Mouse (Mus musculus): Measurements from ENCODE around the gene Morc3. TPM values are rescaled to one million over a fixed set of nuclear protein-coding genes. Genes with fewer than 3 reads are reported as not detected.
A peak's percentile ranks its signal among the peaks of the same experiment; 100 is the strongest.

The Morc3 gene
- polyA plus RNA-seq, 1 experiment from 2014 or later: 36.0 TPM

DNA sequence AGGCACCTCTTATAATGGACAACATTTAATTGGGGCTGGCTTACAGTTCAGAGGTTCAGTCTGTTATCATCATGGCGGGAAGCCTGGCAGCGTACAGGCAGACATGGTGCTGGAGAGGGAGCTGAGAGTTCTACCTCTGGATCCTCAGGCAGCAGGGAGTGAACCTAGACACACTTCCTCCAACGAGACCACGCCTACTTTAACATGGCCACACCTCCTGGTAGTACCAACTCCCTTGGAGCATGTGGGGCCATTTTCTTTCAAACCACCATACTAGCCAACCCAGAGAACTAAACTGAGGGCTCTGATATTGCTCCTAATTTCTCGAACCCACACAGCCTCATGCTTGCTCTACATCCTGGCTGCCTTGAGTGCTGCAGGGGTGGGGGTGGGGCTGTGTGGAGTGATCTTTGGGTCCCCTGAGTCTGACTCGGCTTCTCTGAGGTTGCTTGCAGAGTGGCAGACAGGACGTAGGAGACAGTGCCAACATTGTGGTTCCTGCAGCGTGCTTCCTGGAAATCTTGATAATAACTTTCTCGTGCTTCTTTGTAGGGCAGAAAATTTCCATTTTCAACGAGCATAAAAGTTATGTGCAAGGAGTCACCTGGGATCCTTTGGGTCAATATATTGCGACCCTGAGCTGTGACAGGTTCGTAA lies 59.2 kb downstream of the Morc3 start:
- no peaks in the 10 kb centered on the region for H3K4me1 ChIP-seq (ENCODE audit: insufficient read depth)
- no peak for DNase-seq
- no peak for ATAC-seq (ENCODE audit: insufficient read depth)
- no peaks in the 10 kb centered on the region for H3K27me3 ChIP-seq (ENCODE audit: insufficient read depth, low read length)
- H3K4me3 ChIP-seq (ENCODE audit: low read depth, low read length): no peak overlapping the region
- no peak overlapping the region for H3K4me2 ChIP-seq
- H3K36me3 ChIP-seq (ENCODE audit: insufficient read depth): peaks cover 92% of the 10 kb centered on the region
- H3K9me3 ChIP-seq (ENCODE audit: low read depth, low read length): no peaks in the 10 kb centered on the region
- no peak overlapping the region for H3K27ac ChIP-seq (ENCODE audit: low read depth)
- no peak for TF ChIP-seq CTCF (IDR thresholded peaks at IDR 0.05; ENCODE audit: low read depth)
- no peak overlapping the region for H3K9ac ChIP-seq
- WGBS: 83% methylated on average over 12 of the region's 12 CpGs

DNA sequence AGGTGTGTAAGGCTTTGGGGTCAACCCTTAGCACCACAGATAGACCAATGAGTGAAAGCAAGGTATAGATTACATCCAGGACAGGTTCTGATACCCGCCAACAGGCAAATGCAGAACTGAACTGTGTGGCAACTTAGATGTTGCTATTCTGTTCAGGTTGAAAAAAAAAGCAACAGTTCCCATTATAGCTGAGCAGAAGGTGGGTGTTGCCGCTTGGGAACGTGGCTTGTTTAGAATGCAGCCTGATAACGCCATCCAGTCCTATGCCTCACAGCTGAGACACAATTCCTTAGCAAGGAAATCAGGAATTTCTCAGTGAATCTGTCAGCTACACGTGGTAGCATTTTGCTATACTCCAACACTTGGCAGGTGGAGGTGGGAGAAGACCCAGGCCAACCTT lies 61.4 kb downstream of the Morc3 start:
- H3K4me2 ChIP-seq: no peak overlapping the region
- no peak overlapping the region for H3K27ac ChIP-seq (ENCODE audit: low read depth)
- no peaks in the 10 kb centered on the region for H3K4me1 ChIP-seq (ENCODE audit: insufficient read depth)
- DNase-seq: no peak
- no peak overlapping the region for H3K4me3 ChIP-seq (ENCODE audit: low read depth, low read length)
- H3K27me3 ChIP-seq (ENCODE audit: insufficient read depth, low read length): no peaks in the 10 kb centered on the region
- no peak overlapping the region for H3K9ac ChIP-seq
- TF ChIP-seq CTCF (IDR thresholded peaks at IDR 0.05; ENCODE audit: low read depth): no peak
- WGBS: 82% methylated on average over 5 of the region's 5 CpGs
- no peak for ATAC-seq (ENCODE audit: insufficient read depth)
- H3K36me3 ChIP-seq (ENCODE audit: insufficient read depth): peaks cover 70% of the 10 kb centered on the region
- no peaks in the 10 kb centered on the region for H3K9me3 ChIP-seq (ENCODE audit: low read depth, low read length)

DNA sequence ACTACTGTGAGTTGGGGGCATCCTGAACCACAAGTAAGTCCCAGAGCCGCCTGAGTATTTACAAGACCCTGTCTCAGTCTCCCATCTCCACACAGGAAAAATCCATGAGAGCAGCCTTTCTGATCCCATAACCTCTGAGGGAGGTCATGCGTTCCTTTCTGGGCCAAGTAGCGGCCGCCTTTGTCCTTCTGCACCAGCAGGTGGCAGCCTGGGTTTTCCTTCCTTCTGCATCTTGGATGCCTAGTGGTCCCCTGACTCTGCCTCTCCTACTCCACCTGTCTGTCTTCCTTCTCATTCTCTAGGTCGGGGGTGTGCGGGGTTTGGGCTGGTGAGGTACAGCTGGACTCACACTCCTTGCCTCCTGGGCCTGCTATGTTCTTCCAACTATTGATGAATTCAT lies 71.1 kb downstream of the Morc3 start:
- H3K27me3 ChIP-seq (ENCODE audit: insufficient read depth, low read length): no peaks in the 10 kb centered on the region
- H3K4me3 ChIP-seq (ENCODE audit: low read depth, low read length): no peak overlapping the region
- WGBS: 78% methylated on average over 6 of the region's 6 CpGs
- no peak for ATAC-seq (ENCODE audit: insufficient read depth)
- no peaks in the 10 kb centered on the region for H3K4me1 ChIP-seq (ENCODE audit: insufficient read depth)
- H3K9me3 ChIP-seq (ENCODE audit: low read depth, low read length): no peaks in the 10 kb centered on the region
- H3K36me3 ChIP-seq (ENCODE audit: insufficient read depth): peaks cover 66% of the 10 kb centered on the region
- no peak overlapping the region for H3K9ac ChIP-seq
- H3K4me2 ChIP-seq: no peak overlapping the region
- peak; percentile 43 for TF ChIP-seq CTCF (IDR thresholded peaks at IDR 0.05; ENCODE audit: low read depth)
- H3K27ac ChIP-seq (ENCODE audit: low read depth): no peak overlapping the region
- no peak for DNase-seq

DNA sequence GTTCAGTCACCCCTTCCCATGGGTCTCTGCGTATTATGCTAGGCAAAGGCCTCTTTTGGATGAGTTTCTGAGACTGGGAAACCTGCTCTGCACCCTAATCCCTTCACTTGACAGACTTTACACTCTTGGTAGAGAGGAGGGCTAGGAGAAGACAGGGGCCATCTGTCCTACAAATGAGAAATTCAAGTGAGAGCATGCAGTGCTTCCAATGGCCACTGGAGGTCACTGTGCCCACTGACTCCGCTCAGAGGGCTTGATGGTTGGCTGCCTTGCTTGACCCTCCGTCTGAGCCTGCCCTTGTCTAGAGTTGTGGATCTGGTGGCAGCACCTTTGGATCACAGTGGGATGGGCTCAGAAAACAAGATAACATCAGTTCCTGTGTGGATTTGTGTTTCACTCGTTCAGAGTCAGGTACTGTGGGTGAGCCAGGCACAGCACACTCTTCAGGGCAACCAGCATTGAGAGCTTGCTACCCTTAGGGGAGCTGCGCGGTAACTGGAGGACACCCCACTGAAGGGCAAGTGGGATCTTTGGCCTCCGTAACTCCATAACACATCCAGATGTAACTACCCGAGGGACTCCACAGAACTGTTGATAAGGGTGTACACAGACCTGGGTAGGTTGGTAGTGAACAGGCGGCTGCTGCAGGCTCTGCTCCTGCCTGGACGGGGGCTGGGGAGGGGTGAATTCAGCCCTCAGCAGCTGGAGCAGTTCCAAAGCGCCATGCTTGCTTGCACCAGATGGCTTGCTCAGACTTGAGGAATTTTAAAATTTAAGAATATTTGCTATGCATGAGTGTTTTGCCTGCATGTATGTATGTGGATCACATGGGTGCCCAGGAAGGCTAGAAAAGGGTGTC lies 74.5 kb downstream of the Morc3 start:
- TF ChIP-seq CTCF (IDR thresholded peaks at IDR 0.05; ENCODE audit: low read depth): peak; percentile 93
- no peak overlapping the region for H3K9ac ChIP-seq
- peak; percentile 45 for ATAC-seq (ENCODE audit: insufficient read depth)
- H3K27ac ChIP-seq (ENCODE audit: low read depth): no peak overlapping the region
- H3K4me3 ChIP-seq (ENCODE audit: low read depth, low read length): no peak overlapping the region
- no peaks in the 10 kb centered on the region for H3K27me3 ChIP-seq (ENCODE audit: insufficient read depth, low read length)
- 58% methylated on average over 11 of the region's 11 CpGs for WGBS
- peak; percentile 83 for DNase-seq
- H3K9me3 ChIP-seq (ENCODE audit: low read depth, low read length): no peaks in the 10 kb centered on the region
- H3K36me3 ChIP-seq (ENCODE audit: insufficient read depth): peaks cover 44% of the 10 kb centered on the region
- no peak overlapping the region for H3K4me2 ChIP-seq
- no peaks in the 10 kb centered on the region for H3K4me1 ChIP-seq (ENCODE audit: insufficient read depth)

DNA sequence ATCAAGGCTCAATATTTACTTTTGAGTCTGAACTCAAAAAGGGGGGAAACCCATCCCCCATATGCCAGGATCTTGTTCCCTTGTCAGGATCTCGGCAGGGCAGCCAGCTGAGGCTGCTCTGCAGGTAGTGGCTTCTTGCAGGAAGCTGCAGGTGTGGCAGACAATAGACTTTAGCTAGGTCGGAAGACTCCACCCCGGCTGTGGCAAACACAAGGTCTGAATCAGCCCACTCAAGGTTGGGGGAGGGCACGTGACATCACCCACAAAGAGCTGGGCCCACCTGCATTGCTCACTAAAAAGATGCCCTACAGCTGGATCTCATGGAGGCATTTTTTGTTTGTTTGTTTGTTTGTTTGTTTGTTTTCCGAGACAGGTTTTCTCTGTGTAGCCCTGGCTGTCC lies 75.8 kb downstream of the Morc3 start:
- no peak for DNase-seq
- Histone ChIP-seq H3K4me2 (no peak overlapping the region), H3K9me3 (ENCODE audit: low read depth, low read length) (no peaks in the 10 kb centered on the region), H3K4me3 (ENCODE audit: low read depth, low read length) (no peak overlapping the region), H3K9ac (no peak overlapping the region), H3K27me3 (ENCODE audit: insufficient read depth, low read length) (no peaks in the 10 kb centered on the region), H3K36me3 (ENCODE audit: insufficient read depth) (peaks cover 30% of the 10 kb centered on the region), H3K27ac (ENCODE audit: low read depth) (no peak overlapping the region), H3K4me1 (ENCODE audit: insufficient read depth) (no peaks in the 10 kb centered on the region)
- 55% methylated on average over 5 of the region's 5 CpGs for WGBS
- ATAC-seq (ENCODE audit: insufficient read depth): no peak
- TF ChIP-seq CTCF (IDR thresholded peaks at IDR 0.05; ENCODE audit: low read depth): no peak

DNA sequence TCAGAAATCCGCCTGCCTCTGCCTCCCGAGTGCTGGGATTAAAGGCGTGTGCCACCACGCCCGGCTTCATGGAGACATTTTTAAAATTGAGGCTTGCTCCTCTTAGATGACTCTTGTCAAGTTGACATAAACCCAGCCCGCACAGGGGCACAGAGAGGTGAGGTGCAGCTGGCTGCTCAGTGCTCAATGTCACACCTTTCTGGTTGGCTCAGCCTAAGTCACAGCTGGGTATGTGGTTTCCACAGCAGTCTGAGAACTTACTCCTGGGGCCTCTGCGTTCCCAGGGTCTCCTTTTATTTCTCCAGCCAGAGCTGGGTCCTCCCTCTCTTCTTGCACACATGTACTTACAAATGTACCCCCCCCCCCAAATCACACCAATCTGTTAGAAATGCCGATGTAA lies 76.3 kb downstream of the Morc3 start:
- no peaks in the 10 kb centered on the region for H3K9me3 ChIP-seq (ENCODE audit: low read depth, low read length)
- ATAC-seq (ENCODE audit: insufficient read depth): no peak
- no peaks in the 10 kb centered on the region for H3K4me1 ChIP-seq (ENCODE audit: insufficient read depth)
- TF ChIP-seq CTCF (IDR thresholded peaks at IDR 0.05; ENCODE audit: low read depth): no peak
- no peak overlapping the region for H3K27ac ChIP-seq (ENCODE audit: low read depth)
- H3K4me2 ChIP-seq: no peak overlapping the region
- WGBS: 80% methylated on average over 8 of the region's 8 CpGs
- no peaks in the 10 kb centered on the region for H3K27me3 ChIP-seq (ENCODE audit: insufficient read depth, low read length)
- no peak overlapping the region for H3K9ac ChIP-seq
- DNase-seq: no peak
- H3K36me3 ChIP-seq (ENCODE audit: insufficient read depth): peaks cover 29% of the 10 kb centered on the region
- H3K4me3 ChIP-seq (ENCODE audit: low read depth, low read length): no peak overlapping the region

DNA sequence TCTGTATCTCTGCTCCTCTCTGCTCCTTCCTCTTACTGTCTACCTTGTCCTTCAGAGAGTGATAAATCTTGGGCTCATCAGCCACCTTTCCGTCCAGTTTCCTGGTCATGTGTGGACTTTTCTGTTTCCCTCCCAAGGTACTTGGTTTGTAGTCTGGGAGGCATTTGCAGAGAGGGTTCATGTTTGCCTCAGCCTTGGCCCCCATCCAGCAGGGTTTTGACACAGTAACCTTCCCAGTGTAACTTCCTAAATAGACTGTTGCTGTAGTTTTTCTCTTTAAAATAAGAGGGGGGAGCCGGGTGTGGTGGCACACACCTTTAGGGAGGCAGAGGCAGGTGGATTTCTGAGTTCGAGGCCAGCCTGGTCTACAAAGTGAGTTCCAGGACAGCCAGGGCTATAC lies 78.0 kb downstream of the Morc3 start:
- Histone ChIP-seq H3K9me3 (ENCODE audit: low read depth, low read length) (no peaks in the 10 kb centered on the region), H3K4me2 (no peak overlapping the region), H3K36me3 (ENCODE audit: insufficient read depth) (peaks cover 14% of the 10 kb centered on the region), H3K4me1 (ENCODE audit: insufficient read depth) (no peaks in the 10 kb centered on the region), H3K27ac (ENCODE audit: low read depth) (no peak overlapping the region), H3K27me3 (ENCODE audit: insufficient read depth, low read length) (no peaks in the 10 kb centered on the region), H3K4me3 (ENCODE audit: low read depth, low read length) (no peak overlapping the region), H3K9ac (no peak overlapping the region)
- TF ChIP-seq CTCF (IDR thresholded peaks at IDR 0.05; ENCODE audit: low read depth): no peak
- 71% methylated on average over 3 of the region's 3 CpGs for WGBS
- no peak for ATAC-seq (ENCODE audit: insufficient read depth)
- DNase-seq: no peak

Data from lung, embryonic 14.5 days (tissue).